Mouse (Mus musculus) left cerebral cortex, adult 18-20 months (tissue): ENCODE data around the gene Olfr780. TPM values are rescaled to one million over a fixed set of nuclear protein-coding genes. Genes with fewer than 3 reads are reported as not detected.
"Not testable (repeated sequence)": the region's sequence is repeated elsewhere in the genome, so short reads cannot be mapped to it uniquely, and the experiment has no call there.

Experiments
- DNase-seq, 2 experiments: peaks; one replicate each; pipeline ENCODE4 v3.0.0; 2021 to 2022; ENCODE audit warnings: low spot score in 2 of 2, mixed read lengths in 1 of 2
- long read RNA-seq, 2 experiments: library from polyadenylated mRNA; stranded (forward); transcript quantifications; one replicate each; pipeline ENCODE4 v2.0.0; 2021
- total RNA-seq, 2 experiments: library from RNA; stranded (reverse); gene quantifications; 2 replicates each; pipeline ENCODE4 v1.2.3; 2021

The Olfr780 gene
- total RNA-seq = not detected
- long read RNA-seq, experiment 1 = 0 reads
- long read RNA-seq, experiment 2 = 0 reads

DNA sequence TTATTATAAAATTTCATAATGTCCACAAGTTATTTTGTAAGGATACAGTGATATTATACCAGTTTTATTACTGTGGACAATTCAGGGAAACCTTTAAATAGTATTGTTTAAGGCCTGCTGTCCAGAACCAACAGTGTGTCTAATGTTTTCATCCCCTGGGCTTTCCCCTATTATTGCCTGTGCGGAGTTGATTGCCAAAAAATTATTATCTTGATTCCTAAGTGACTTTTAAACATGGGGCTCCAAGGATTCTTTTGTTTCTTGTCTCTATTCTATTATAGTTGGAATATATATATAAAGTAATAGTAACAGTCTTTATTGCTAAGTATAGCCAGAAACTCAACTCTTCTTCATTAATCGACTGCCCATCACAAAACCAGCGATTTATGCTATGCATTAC is at the start of gene Olfr780:
TSS of gene Olfr780 (plus strand) at position 301 of the 400 bp plus-strand sequence.
- DNase-seq = no peak

- DNase-seq = no peak
These were observed 46.8 kb upstream of the Olfr780 start, which contains the start of gene Olfr777 for GRCm38 (mm10) chr10:129271081-129271535. Olfr777 (minus strand) TSS chr10:129271485.

DNA sequence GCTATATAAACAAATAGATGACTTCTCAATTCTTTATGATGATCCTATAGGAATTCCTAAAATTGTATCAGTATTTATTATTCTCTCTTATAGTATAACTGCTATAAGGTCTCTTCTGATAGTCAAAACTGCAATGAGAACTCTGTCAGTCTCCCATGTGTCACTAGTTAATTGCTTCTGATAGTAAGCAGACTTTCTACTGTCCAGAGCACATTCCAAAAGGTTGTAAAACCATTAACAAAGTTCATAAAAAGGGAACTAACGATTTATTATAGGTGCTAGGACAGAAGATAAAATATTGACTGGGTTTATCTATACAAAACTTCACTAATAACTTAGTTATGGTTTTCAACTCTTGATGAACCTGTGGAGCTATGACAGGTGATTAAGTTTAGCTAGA is 4.9 kb upstream of the Olfr780 start:
- not testable (repeated sequence) for DNase-seq

DNA sequence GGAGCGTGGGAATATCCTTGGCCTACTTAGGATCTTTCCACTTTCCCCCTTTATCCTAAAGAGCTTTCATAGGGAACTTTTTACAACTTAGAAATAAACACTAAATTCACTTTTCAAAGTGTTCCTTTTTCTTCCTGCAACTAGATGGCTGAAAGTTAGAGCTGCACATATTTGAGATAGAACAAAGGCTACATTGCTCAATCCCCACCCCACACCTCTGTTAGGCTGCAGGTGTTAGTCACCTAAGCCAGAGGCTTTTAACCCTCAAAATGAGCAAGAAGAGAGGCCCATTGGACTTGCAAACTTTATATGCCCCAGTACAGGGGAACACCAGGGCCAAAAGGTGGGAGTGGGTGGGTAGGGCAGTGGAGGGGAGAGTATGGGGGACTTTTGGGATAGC is 4.4 kb upstream of the Olfr780 start:
- not testable (repeated sequence) for DNase-seq

DNA sequence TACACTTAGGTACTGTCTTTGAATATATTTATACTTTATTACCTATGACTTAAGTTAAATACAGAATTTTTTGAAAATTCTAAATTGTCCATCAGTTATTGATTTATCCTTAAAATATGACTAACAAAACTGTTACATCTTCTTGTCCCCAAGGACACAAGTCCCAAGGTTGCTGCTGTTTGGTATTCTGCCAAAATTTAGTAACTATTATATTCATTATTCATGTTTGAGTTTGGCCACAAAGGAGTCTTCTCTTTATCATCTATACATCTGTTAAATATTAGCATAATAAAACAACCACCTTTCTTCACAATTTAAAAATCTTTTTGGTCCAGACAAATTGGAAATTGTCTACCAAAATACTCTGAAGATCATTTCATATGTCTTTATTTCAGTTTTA is 10.6 kb downstream of the Olfr780 start, which contains the start of gene Olfr781:
TSS of gene Olfr781 (plus strand) at position 301 of the 400 bp plus-strand sequence.
- DNase-seq = no peak

DNA sequence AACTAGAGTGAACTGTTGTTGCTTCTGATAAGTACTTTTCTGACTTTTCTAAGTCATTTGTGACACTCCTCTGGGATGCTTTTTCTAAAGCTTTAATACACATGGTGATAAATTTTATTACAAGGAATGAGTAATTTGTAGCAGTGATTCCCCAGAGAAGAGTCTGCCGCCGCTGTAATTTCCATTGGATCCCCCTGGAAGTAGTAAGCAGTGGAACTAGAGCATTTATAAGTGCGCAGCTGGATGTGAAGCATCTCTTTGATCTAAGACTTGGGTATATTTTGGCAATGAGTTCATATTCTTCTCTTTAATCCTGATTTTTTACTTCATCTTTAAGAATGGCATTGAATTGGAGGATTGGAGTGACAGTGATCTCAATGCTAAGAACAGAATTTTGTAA is 30.6 kb downstream of the Olfr780 start, which contains the start of gene Olfr782:
TSS of gene Olfr782 (plus strand) at position 301 of the 400 bp plus-strand sequence.
- DNase-seq = no peak

DNA sequence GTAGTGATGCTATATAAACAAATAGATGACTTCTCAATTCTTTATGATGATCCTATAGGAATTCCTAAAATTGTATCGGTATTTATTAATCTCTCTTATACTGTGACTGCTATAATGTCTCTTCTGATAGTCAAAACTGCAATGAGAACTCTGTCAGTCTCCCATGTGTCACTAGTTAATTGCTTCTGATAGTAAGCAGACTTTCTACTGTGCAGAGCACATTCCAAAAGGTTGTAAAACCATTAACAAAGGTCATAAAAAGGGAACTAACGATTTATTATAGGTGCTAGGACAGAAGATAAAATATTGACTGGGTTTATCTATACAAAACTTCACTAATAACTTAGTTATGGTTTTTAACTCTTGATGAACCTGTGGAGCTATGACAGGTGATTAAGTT is 34.6 kb downstream of the Olfr780 start:
- not testable (repeated sequence) for DNase-seq

- not testable (repeated sequence) for DNase-seq
These were observed 38.6 kb downstream of the Olfr780 start for GRCm38 (mm10) chr10:129356496-129356895.

GRCm38 (mm10) chr10:129357307-129357706 is 39.4 kb downstream of the Olfr780 start:
- no peak for DNase-seq

Other genes starting within 250 kb of the Olfr780 start
- gene Olfr766-ps1, start 249.1 kb upstream of the Olfr780 start, total RNA-seq = not detected
- not detected for gene Olfr767, start 235.2 kb upstream of the Olfr780 start, total RNA-seq
- gene Olfr768, start 218.7 kb upstream of the Olfr780 start, total RNA-seq = not detected
- not detected for gene Olfr769, start 200.3 kb upstream of the Olfr780 start, total RNA-seq
- gene Olfr770, start 179.1 kb upstream of the Olfr780 start, total RNA-seq = not detected
- gene Olfr771, start 153.4 kb upstream of the Olfr780 start, total RNA-seq = not detected
- gene Olfr772, start 140.2 kb upstream of the Olfr780 start, total RNA-seq = not detected
- not detected for gene Olfr773, start 130.7 kb upstream of the Olfr780 start, total RNA-seq
- gene Olfr774, start 81.9 kb upstream of the Olfr780 start, total RNA-seq = not detected
- not detected for gene Olfr775, start 69.7 kb upstream of the Olfr780 start, total RNA-seq
- gene Olfr776, start 59.0 kb upstream of the Olfr780 start, total RNA-seq = not detected
- not detected for gene Olfr777, start 46.6 kb upstream of the Olfr780 start, total RNA-seq
- not detected for gene Olfr781, start 10.7 kb downstream of the Olfr780 start, total RNA-seq
- not detected for gene Olfr782, start 30.7 kb downstream of the Olfr780 start, total RNA-seq
- gene Olfr784, start 66.0 kb downstream of the Olfr780 start, total RNA-seq = under 1 TPM; 0.14 to 0.21 TPM
- not detected for gene Olfr785, start 87.3 kb downstream of the Olfr780 start, total RNA-seq
- not detected for gene Olfr786, start 109.2 kb downstream of the Olfr780 start, total RNA-seq
- not detected for gene Olfr787, start 143.7 kb downstream of the Olfr780 start, total RNA-seq
- not detected for gene Olfr788, start 152.9 kb downstream of the Olfr780 start, total RNA-seq
- not detected for gene Olfr789, start 166.6 kb downstream of the Olfr780 start, total RNA-seq
- not detected for gene Olfr790, start 180.4 kb downstream of the Olfr780 start, total RNA-seq
- not detected for gene Olfr791, start 203.7 kb downstream of the Olfr780 start, total RNA-seq
- gene Olfr792, start 221.0 kb downstream of the Olfr780 start, total RNA-seq = not detected
- gene Olfr794, start 249.5 kb downstream of the Olfr780 start, total RNA-seq = not detected